Mouse (Mus musculus) heart, embryonic 16.5 days (tissue): ENCODE measurements around the gene Maml3. TPM values are rescaled to one million over a fixed set of nuclear protein-coding genes. Genes with fewer than 3 reads are reported as not detected.

ENCODE experiments used
- ATAC-seq: fragments of 200-750 bp; cut with Nextera tagmentation; replicated peaks from 2 replicates; pipeline ENCODE4 v1.8.0; 2017; ENCODE audit warnings: moderate number of reproducible peaks; ENCODE audit not compliant: insufficient read depth, low FRiP score; ENCODE audit errors: extremely low read depth
- H3K27ac ChIP-seq: fragments of 300-500 bp; sonication (generic); 2 replicates; pipeline ENCODE4 v1.5.1; 2014; ENCODE audit warnings: mild to moderate bottlenecking, low read length, control low read depth, moderate library complexity
- H3K27me3 ChIP-seq: fragments of 300-500 bp; sonication (generic); 2 replicates; pipeline ENCODE4 v1.6.1; 2014; ENCODE audit warnings: low read length, mixed read lengths; ENCODE audit not compliant: control insufficient read depth, insufficient read depth
- H3K36me3 ChIP-seq: fragments of 300-500 bp; sonication (generic); 2 replicates; pipeline ENCODE4 v1.6.1; 2014; ENCODE audit not compliant: control insufficient read depth, insufficient read depth
- H3K4me1 ChIP-seq: fragments of 300-500 bp; sonication (generic); 2 replicates; pipeline ENCODE4 v1.6.1; 2014; ENCODE audit warnings: low read length, mixed read lengths; ENCODE audit not compliant: control insufficient read depth, insufficient read depth
- H3K4me2 ChIP-seq: fragments of 300-500 bp; sonication (generic); 2 replicates; pipeline ENCODE4 v1.6.1; 2014; ENCODE audit warnings: low read depth, mild to moderate bottlenecking, control low read depth, low read length
- H3K4me3 ChIP-seq: fragments of 300-500 bp; sonication (generic); 2 replicates; pipeline ENCODE4 v1.5.1; 2014; ENCODE audit warnings: mild to moderate bottlenecking, control low read depth, low read length
- H3K9ac ChIP-seq: fragments of 300-500 bp; sonication (generic); 2 replicates; pipeline ENCODE4 v1.6.1; 2014; ENCODE audit warnings: low read length, control low read depth
- H3K9me3 ChIP-seq: fragments of 300-500 bp; sonication (generic); replicated peaks from 2 replicates; pipeline ENCODE4 v1.6.1; 2016; ENCODE audit warnings: low read length; ENCODE audit not compliant: control insufficient read depth
- WGBS: fragments of 180-500 bp; shearing (Covaris S2); extraction: QIAGEN DNeasy Blood & Tissue Kit; methylation state at CpG from one replicate; pipeline ENCODE4 v1.1.7; 2014; 5-methylcytosine and 5-hydroxymethylcytosine counted together
- polyA plus RNA-seq: library from polyadenylated mRNA; unstranded; fragments of >200 nt; fragmentation: Nextera tagmentation; extraction: Ambion mirVana; gene quantifications from 2 replicates; pipeline ENCODE4 v1.2.1, GENCODE M21; 2015

The Maml3 gene
- polyA plus RNA-seq, 1 experiment from 2014 or later = 2.6 TPM

DNA sequence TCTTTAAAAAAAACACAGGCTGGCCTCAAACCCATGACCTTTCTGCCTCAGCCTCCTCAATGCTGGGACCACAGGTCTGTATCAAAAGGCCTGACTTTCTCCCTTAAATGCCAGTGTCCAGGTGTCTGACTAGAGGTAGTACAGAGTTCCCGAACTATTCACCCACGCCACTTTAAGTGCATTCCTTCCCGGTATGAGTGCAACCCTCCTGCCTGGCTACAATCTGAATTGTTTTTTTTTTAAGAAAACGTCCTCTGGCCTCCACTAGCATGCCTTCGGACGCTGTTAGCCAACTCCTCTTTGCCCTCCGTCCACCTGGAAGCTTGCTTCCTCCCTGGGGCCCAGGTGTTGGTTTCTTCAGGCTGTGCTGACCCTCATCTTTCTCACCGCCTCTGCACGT lies 260.6 kb downstream of the Maml3 start:
- no peak overlapping the region for H3K4me2 ChIP-seq
- no peak overlapping the region for H3K4me3 ChIP-seq
- no peak for ATAC-seq
- no peak overlapping the region for H3K27ac ChIP-seq
- no peaks in the 10 kb centered on the region for H3K4me1 ChIP-seq
- WGBS = 74% methylated on average over 9 of the region's 9 CpGs
- H3K9me3 ChIP-seq = no peaks in the 10 kb centered on the region
- no peaks in the 10 kb centered on the region for H3K36me3 ChIP-seq
- H3K27me3 ChIP-seq = no peaks in the 10 kb centered on the region
- H3K9ac ChIP-seq = no peak overlapping the region

DNA sequence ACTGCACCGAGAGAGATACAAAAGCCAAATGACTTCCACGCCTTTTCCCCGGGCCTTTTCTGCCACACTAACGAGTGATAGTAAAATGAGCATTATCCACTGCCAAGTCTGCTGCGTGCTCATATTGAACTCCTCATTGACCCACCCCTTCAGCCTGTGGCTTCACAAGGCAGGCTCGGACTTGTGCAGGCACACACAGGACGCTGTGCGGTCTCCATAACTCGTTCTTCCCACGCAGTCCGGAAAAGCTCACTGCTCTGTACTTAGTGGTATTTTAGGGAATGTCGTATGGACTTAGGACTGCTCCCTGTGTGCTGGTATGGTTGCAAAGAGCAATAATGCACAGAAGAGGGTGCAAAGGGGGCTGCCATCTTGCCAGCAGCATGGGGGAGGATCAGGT lies 262.7 kb downstream of the Maml3 start:
- Histone ChIP-seq H3K4me3 (no peak overlapping the region), H3K36me3 (no peaks in the 10 kb centered on the region), H3K27me3 (no peaks in the 10 kb centered on the region), H3K4me1 (no peaks in the 10 kb centered on the region), H3K9ac (no peak overlapping the region), H3K27ac (no peak overlapping the region; the same call in 1 of the 2 replicates), H3K9me3 (no peaks in the 10 kb centered on the region), H3K4me2 (no peak overlapping the region)
- no peak for ATAC-seq
- WGBS = 77% methylated on average over 12 of the region's 12 CpGs

DNA sequence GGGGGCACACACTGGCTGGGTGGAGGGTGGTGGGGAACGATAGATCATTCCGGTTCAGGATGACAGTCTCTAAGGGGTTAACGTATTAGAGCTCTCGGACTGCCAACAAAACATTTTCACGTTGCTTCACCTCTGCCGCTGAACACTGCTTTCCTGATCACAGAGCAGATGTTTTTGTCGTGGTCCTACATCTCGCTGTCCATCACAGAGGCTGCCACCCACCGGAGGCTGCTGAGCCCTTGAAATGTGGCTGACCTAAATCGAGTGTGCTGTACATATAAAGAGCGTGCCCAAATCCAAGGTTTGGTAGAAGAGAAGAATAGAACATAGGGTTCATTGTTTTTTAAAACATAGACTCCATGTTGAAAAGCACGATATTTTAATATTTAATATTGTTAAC lies 263.3 kb downstream of the Maml3 start:
- no peak overlapping the region for H3K4me2 ChIP-seq
- no peak overlapping the region for H3K9ac ChIP-seq
- H3K4me3 ChIP-seq = no peak overlapping the region
- H3K9me3 ChIP-seq = no peaks in the 10 kb centered on the region
- ATAC-seq = no peak
- H3K36me3 ChIP-seq = no peaks in the 10 kb centered on the region
- no peak overlapping the region for H3K27ac ChIP-seq
- no peaks in the 10 kb centered on the region for H3K27me3 ChIP-seq
- no peaks in the 10 kb centered on the region for H3K4me1 ChIP-seq
- WGBS = 74% methylated on average over 12 of the region's 12 CpGs

- Histone ChIP-seq H3K9ac (no peak overlapping the region), H3K4me2 (no peak overlapping the region), H3K27me3 (no peaks in the 10 kb centered on the region), H3K27ac (no peak overlapping the region), H3K4me1 (no peaks in the 10 kb centered on the region), H3K9me3 (no peaks in the 10 kb centered on the region), H3K36me3 (no peaks in the 10 kb centered on the region), H3K4me3 (no peak overlapping the region)
- WGBS = 90% methylated on average over 6 of the region's 6 CpGs
- ATAC-seq = no peak
These were observed 263.7 kb downstream of the Maml3 start for GRCm38 (mm10) chr3:51841177-51841576.

GRCm38 (mm10) chr3:51840095-51840805 lies 264.6 kb downstream of the Maml3 start:
- no peak overlapping the region for H3K4me2 ChIP-seq
- no peak overlapping the region for H3K4me3 ChIP-seq
- no peaks in the 10 kb centered on the region for H3K36me3 ChIP-seq
- ATAC-seq = no peak
- H3K4me1 ChIP-seq = no peaks in the 10 kb centered on the region
- no peaks in the 10 kb centered on the region for H3K9me3 ChIP-seq
- no peaks in the 10 kb centered on the region for H3K27me3 ChIP-seq
- 68% methylated on average over 13 of the region's 13 CpGs for WGBS
- H3K27ac ChIP-seq = no peak overlapping the region
- H3K9ac ChIP-seq = no peak overlapping the region

DNA sequence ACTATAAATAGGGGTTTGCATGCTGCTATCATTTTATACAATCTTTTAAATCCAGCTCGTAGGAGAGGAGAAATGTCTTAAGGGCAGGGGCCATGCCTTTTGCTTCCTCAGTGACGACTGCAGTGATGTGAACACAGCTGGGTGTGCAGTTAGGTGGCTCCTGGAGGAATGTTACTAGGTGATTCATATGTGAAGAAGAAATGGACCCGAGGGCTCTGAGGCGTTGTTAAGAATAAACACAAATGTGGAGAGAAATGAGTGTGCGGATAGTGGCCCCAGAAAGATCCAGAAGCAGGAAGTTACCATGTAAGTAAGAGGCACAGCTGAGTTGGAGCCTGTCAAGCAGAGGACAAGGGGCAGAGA lies 265.5 kb downstream of the Maml3 start:
- Histone ChIP-seq H3K27ac (no peak overlapping the region), H3K27me3 (no peaks in the 10 kb centered on the region), H3K4me2 (no peak overlapping the region), H3K4me1 (no peaks in the 10 kb centered on the region), H3K9me3 (no peaks in the 10 kb centered on the region), H3K4me3 (no peak overlapping the region), H3K36me3 (no peaks in the 10 kb centered on the region), H3K9ac (no peak overlapping the region)
- WGBS = 70% methylated on average over 5 of the region's 5 CpGs
- no peak for ATAC-seq

DNA sequence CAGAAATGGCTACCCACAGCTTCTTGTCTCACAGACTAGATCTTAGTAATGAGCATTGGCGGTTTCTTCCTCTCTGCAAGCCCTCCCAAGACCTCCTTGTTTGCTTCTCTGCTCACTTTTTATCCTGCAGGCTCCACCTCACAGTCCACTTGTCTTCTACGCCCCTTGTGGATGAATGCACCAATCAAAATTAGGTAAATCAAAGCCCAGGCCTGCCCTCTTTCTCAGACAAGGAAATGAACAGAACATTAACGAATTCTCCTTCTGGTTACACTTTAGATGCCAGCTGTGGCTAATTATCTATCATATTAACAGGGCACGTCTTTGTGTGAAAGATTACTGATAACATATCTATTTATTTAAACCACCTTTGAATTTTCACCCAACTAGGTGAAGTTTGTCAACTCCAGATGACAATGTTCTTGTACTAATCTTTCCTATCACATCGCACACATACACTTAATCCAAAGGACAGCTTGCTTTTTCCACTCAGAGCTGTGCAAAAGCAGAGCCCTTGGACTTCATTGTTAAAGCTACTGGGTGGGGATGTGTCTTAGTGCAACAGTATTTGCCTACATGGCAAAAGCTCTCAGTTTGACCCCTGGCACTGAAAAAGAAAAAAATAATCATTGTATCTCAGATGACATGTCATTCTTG lies 266.1 kb downstream of the Maml3 start:
- Histone ChIP-seq H3K27ac (no peak overlapping the region), H3K9ac (no peak overlapping the region), H3K4me1 (no peaks in the 10 kb centered on the region), H3K4me3 (no peak overlapping the region), H3K4me2 (no peak overlapping the region), H3K27me3 (no peaks in the 10 kb centered on the region), H3K9me3 (no peaks in the 10 kb centered on the region), H3K36me3 (no peaks in the 10 kb centered on the region)
- no peak for ATAC-seq
- 75% methylated on average over 5 of the region's 5 CpGs for WGBS

GRCm38 (mm10) chr3:51832985-51833384 lies 271.9 kb downstream of the Maml3 start:
- Histone ChIP-seq H3K4me3 (no peak overlapping the region), H3K9me3 (no peaks in the 10 kb centered on the region), H3K27me3 (no peaks in the 10 kb centered on the region), H3K27ac (no peak overlapping the region), H3K4me2 (no peak overlapping the region), H3K36me3 (no peaks in the 10 kb centered on the region), H3K4me1 (peaks cover 6% of the 10 kb centered on the region), H3K9ac (no peak overlapping the region)
- WGBS = 75% methylated on average over 15 of the region's 15 CpGs
- no peak for ATAC-seq

DNA sequence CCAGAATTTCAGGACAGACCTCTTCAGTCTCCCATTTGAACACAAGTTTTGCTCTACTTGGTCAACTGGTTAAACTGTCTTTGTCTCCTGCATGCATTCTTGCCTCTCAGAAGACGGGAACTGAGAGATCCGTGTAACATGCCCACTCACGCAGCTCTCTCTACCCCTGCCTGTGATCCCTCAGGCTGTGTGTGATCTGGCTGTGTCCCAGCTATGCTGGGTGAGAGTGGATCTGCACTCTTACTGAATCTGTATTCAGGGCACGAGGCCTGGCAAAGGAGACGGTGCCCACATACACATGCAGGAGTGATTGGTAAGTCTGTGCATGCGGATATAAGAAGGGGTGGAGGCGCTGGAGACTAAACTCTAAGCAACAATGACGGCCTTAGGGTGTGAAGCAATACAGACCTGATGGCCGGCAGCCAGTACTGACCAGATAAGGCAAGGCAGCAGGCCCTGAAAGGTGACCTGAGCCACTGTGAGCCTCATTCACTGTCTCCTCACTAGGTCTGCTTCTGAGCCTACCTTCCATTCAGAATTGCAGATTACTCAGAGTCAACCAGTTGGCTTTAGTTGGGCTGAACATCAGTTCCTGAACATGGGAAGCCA lies 274.0 kb downstream of the Maml3 start:
- Histone ChIP-seq H3K9me3 (no peaks in the 10 kb centered on the region), H3K36me3 (no peaks in the 10 kb centered on the region), H3K27ac (0 out of 2 replicates have a peak overlapping the region, but pooled peaks have one; percentile 44), H3K9ac (peak overlapping the region; percentile 13; the same call in 1 of the 2 replicates), H3K4me3 (no peak overlapping the region), H3K27me3 (no peaks in the 10 kb centered on the region), H3K4me2 (no peak overlapping the region), H3K4me1 (peaks cover 6% of the 10 kb centered on the region)
- WGBS = 47% methylated on average over 9 of the region's 9 CpGs
- no peak for ATAC-seq
